25 mouse cellular contexts compared by ENCODE assay signal in the genomic region with DNA sequence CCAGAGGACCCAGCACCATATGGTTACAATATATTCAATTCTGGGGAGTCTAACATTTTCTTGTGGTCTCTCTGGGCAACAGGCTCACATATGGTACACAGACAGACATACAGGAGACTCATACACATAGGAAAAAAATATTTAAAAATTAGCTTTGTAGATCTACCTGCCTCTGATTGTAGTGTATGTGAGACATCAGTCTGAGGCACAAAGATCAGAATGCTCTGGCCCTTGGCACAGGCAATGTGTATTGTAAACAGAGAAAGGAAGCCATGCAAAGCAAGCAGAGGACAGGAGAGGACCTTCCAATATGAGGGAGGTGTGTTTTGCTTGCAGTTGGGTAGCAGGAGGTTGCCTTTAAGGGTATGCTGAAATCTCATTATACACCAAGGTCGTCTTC. TPM values are rescaled to one million over a fixed set of nuclear protein-coding genes. Genes with fewer than 3 reads are reported as not detected.
A peak's percentile ranks its signal among the peaks of the same experiment; 100 is the strongest.
DNase-seq lines count a peak whose midpoint lies in the region; ATAC-seq and TF ChIP-seq lines count a peak whose summit lies in the region.
"Had no signal": no experiment of that assay in that cellular context is flagged by ENCODE, and none has a peak within 500 bp of the region (broad histone marks: within the 10 kb centered on the region; RNA-seq: fewer than 3 reads in every experiment).

No protein-coding gene starts in this region.

- no peaks in the 10 kb centered on the region for H3K9me3 ChIP-seq in lung, postnatal 0 days (ENCODE audit: low read length)
- H3K9me3 ChIP-seq: embryonic facial prominence, embryonic 12.5 days; G1E; heart, embryonic 12.5 days; hindbrain, embryonic 13.5 days; limb, embryonic 12.5 days had no signal

- no peak for TF ChIP-seq POLR2A in small intestine, adult 2 months (IDR thresholded peaks at IDR 0.05; ENCODE audit: low read depth, low read length)

- no peaks in the 10 kb centered on the region for H3K27me3 ChIP-seq in lung, postnatal 0 days (replicated peaks; ENCODE audit: insufficient read depth, low read length)
- no peaks in the 10 kb centered on the region for H3K27me3 ChIP-seq in small intestine, adult 2 months (ENCODE audit: control insufficient read depth, insufficient read depth, low read length)
- H3K27me3 ChIP-seq: embryonic facial prominence, embryonic 12.5 days; heart, embryonic 12.5 days; hindbrain, embryonic 13.5 days; limb, embryonic 12.5 days had no signal

- WGBS in lung, postnatal 0 days, result 69% methylated on average over 1 of the region's 1 CpGs
- WGBS in small intestine, adult 2 months, result 81% methylated on average over 1 of the region's 1 CpGs

- H3K4me2 ChIP-seq in lung, postnatal 0 days (replicated peaks; ENCODE audit: low read depth, low read length), result no peak overlapping the region
- H3K4me2 ChIP-seq: embryonic facial prominence, embryonic 12.5 days; heart, embryonic 12.5 days; hindbrain, embryonic 13.5 days; limb, embryonic 12.5 days had no signal

- ATAC-seq in frontal cortex, adult (ENCODE audit: low TSS enrichment), result peak; percentile 8; the same call in 1 of the 2 replicates
- ATAC-seq in lung, postnatal 0 days, result no peak
- ATAC-seq in activated CD4-positive, CD25-positive, alpha-beta regulatory T cell, adult 4 months, result no peak
- ATAC-seq: forebrain, embryonic 16.5 days had no signal

- no peaks in the 10 kb centered on the region for H3K36me3 ChIP-seq in lung, postnatal 0 days (ENCODE audit: insufficient read depth, low read length)
- H3K36me3 ChIP-seq in small intestine, adult 2 months (ENCODE audit: control insufficient read depth, insufficient read depth, low read length), result no peaks in the 10 kb centered on the region
- H3K36me3 ChIP-seq: embryonic facial prominence, embryonic 12.5 days; G1E; limb, embryonic 12.5 days had no signal

- H3K9ac ChIP-seq in lung, postnatal 0 days (replicated peaks; ENCODE audit: low read depth), result no peak overlapping the region
- H3K9ac ChIP-seq: embryonic facial prominence, embryonic 12.5 days; heart, embryonic 12.5 days; hindbrain, embryonic 13.5 days; limb, embryonic 12.5 days; liver, embryonic 14.5 days had no signal

- TF ChIP-seq CTCF in layer of hippocampus, adult 2 months (conservative IDR thresholded peaks at IDR 0.05), result no peak
- no peak for TF ChIP-seq CTCF in lung, postnatal 0 days (IDR thresholded peaks at IDR 0.05)
- no peak for TF ChIP-seq CTCF in small intestine, adult 2 months (IDR thresholded peaks at IDR 0.05; ENCODE audit: extremely low read depth, insufficient read length, insufficient replicate concordance, low read depth, low read length)

- TF ChIP-seq EP300 in lung, postnatal 0 days (IDR thresholded peaks at IDR 0.05), result no peak

- no peak for DNase-seq in frontal cortex, postnatal 36 days (ENCODE audit: low spot score in 2 of 2)
- no peak for DNase-seq in layer of hippocampus, adult 2 months (ENCODE audit: low spot score in 2 of 2)
- no peak for DNase-seq in layer of hippocampus, postnatal 36 days
- DNase-seq in lung, postnatal 0 days (ENCODE audit: low spot score), result no peak
- no peak for DNase-seq in lung, postnatal 25 days (ENCODE audit: low spot score)
- DNase-seq: adrenal gland, postnatal 10 days; cerebellum, adult 8-10 months; cerebellum, postnatal 25 days; gastrocnemius, postnatal 25 days; heart, postnatal 4 days; midbrain, embryonic 14.5 days; right cerebral cortex, postnatal 14 days; thymus, postnatal 14 days had no signal

- no peak overlapping the region for H3K4me3 ChIP-seq in layer of hippocampus, adult 2 months
- no peak overlapping the region for H3K4me3 ChIP-seq in lung, postnatal 0 days (ENCODE audit: low read depth, low read length)
- H3K4me3 ChIP-seq in small intestine, adult 2 months (ENCODE audit: low read depth, low read length), result no peak overlapping the region
- H3K4me3 ChIP-seq: embryonic facial prominence, embryonic 12.5 days; erythroblast, embryonic 14.5 days; heart, embryonic 12.5 days; hindbrain, embryonic 13.5 days; limb, embryonic 12.5 days had no signal

- H3K27ac ChIP-seq in layer of hippocampus, adult 2 months, result peak overlapping the region; percentile 56; the same call in 1 of the 2 replicates
- 0 out of 2 replicates have a peak overlapping the region, but pooled peaks have one; percentile 15 for H3K27ac ChIP-seq in lung, postnatal 0 days (ENCODE audit: low read length)
- peak overlapping the region; percentile 52 for H3K27ac ChIP-seq in small intestine, adult 2 months (ENCODE audit: insufficient read depth, low read depth, low read length)
- H3K27ac ChIP-seq: embryonic facial prominence, embryonic 12.5 days; hindbrain, embryonic 13.5 days; limb, embryonic 12.5 days; liver, embryonic 14.5 days; macrophage had no signal

- no peaks in the 10 kb centered on the region for H3K4me1 ChIP-seq in lung, postnatal 0 days (ENCODE audit: insufficient read depth, low read depth, low read length)
- H3K4me1 ChIP-seq in small intestine, adult 2 months (ENCODE audit: control insufficient read depth, insufficient read depth, insufficient read length, low read length), result peaks cover 21% of the 10 kb centered on the region; the same call in 1 of the 2 replicates
- H3K4me1 ChIP-seq: embryonic facial prominence, embryonic 12.5 days; heart, embryonic 12.5 days; hindbrain, embryonic 13.5 days had no signal

RNA-seq across cellular contexts. Expression of gene Gsta3, which starts 7.9 kb away (rescaled TPM):
- total RNA-seq in layer of hippocampus, adult 2 months (2021), result 1 to 10 TPM; 1.1 to 1.4 TPM
- 1 to 10 TPM; 1.2 to 1.8 TPM for total RNA-seq in layer of hippocampus, postnatal 36 days (2021)
- 23.5 and 28.9 TPM in 2 replicates for polyA plus RNA-seq in lung, postnatal 0 days (2015; fragmentation: Nextera tagmentation; extraction: Ambion mirVana)
- polyA plus RNA-seq in small intestine, adult 2 months (2012; rRNA removed), result 1.1 and 2.4 TPM in 2 replicates
- polyA plus RNA-seq in activated CD4-positive, CD25-positive, alpha-beta regulatory T cell, adult 4 months (2017; shearing (Covaris generic)), result 1 to 10 TPM; 2.1 to 2.6 TPM
- polyA plus RNA-seq: G1E had no signal

RNA-seq across cellular contexts. Expression of gene Tmem14a, which starts 14.1 kb away (rescaled TPM):
- total RNA-seq in layer of hippocampus, adult 2 months (2021), result 10 to 100 TPM; 21.9 to 28.9 TPM
- 10 to 100 TPM; 24.7 to 30.7 TPM for total RNA-seq in layer of hippocampus, postnatal 36 days (2021)
- 7.9 and 9.7 TPM in 2 replicates for polyA plus RNA-seq in lung, postnatal 0 days (2015; fragmentation: Nextera tagmentation; extraction: Ambion mirVana)
- 1.1 and 2.2 TPM in 2 replicates for polyA plus RNA-seq in small intestine, adult 2 months (2012; rRNA removed)
- polyA plus RNA-seq in activated CD4-positive, CD25-positive, alpha-beta regulatory T cell, adult 4 months (2017; shearing (Covaris generic)), result 1 to 10 TPM; 2.2 to 3.7 TPM
- polyA plus RNA-seq: erythroblast, embryonic 14.5 days had no signal
